Mouse (Mus musculus): ENCODE results near the gene Aplnr. TPM values are rescaled to one million over a fixed set of nuclear protein-coding genes. Genes with fewer than 3 reads are reported as not detected.

Aplnr gene
- polyA plus RNA-seq, 1 experiment from 2014 or later, result 28.0 TPM

- Histone ChIP-seq H3K4me1 (replicated peaks; ENCODE audit: control insufficient read depth, insufficient read depth) (no peaks in the 10 kb centered on the region), H3K9me3 (ENCODE audit: control insufficient read depth, low read length) (no peaks in the 10 kb centered on the region), H3K4me3 (ENCODE audit: low read depth, low read length) (no peak overlapping the region), H3K9ac (ENCODE audit: low read length) (no peak overlapping the region), H3K27me3 (ENCODE audit: control insufficient read depth, insufficient read depth, low read length) (no peaks in the 10 kb centered on the region), H3K4me2 (replicated peaks; ENCODE audit: low read depth) (no peak overlapping the region), H3K27ac (replicated peaks) (no peak overlapping the region), H3K36me3 (ENCODE audit: control insufficient read depth, insufficient read depth, low read length) (no peaks in the 10 kb centered on the region)
- DNase-seq (ENCODE audit: low spot score) (no peak), ATAC-seq (ENCODE audit: low FRiP score, low TSS enrichment) (no peak)
- WGBS, result 45% methylated on average over 2 of the region's 2 CpGs
- TF ChIP-seq EP300 (optimal IDR thresholded peaks at IDR 0.05) (no peak), CTCF (IDR thresholded peaks at IDR 0.05; ENCODE audit: low read depth) (no peak)
These were observed 4.8 kb upstream of the Aplnr start for GRCm38 (mm10) chr2:85131226-85131625.

DNA sequence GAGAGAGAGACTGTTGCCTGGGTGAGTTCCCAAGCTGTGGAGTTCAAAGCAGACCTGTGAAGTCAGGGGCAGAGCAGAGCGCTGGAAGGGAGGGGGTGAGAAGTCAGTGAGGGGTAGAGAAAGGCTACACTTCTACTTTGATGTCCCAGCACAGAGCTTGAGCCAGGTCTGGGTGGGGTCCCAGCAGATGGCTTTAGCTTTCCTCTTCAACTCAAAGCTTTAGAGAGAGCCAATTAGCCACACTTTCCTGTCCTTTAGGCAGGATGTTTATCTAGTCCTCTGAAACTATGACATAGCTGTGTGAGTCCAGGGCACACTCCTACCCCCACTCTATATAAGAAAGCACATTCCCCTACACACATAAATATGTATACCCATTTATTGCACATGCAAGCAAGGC lies 4.3 kb upstream of the Aplnr start:
- Histone ChIP-seq H3K9ac (ENCODE audit: low read length) (no peak overlapping the region), H3K36me3 (ENCODE audit: control insufficient read depth, insufficient read depth, low read length) (no peaks in the 10 kb centered on the region), H3K27me3 (ENCODE audit: control insufficient read depth, insufficient read depth, low read length) (no peaks in the 10 kb centered on the region), H3K27ac (replicated peaks) (no peak overlapping the region), H3K4me1 (replicated peaks; ENCODE audit: control insufficient read depth, insufficient read depth) (no peaks in the 10 kb centered on the region), H3K4me3 (ENCODE audit: low read depth, low read length) (no peak overlapping the region), H3K4me2 (replicated peaks; ENCODE audit: low read depth) (no peak overlapping the region), H3K9me3 (ENCODE audit: control insufficient read depth, low read length) (no peaks in the 10 kb centered on the region)
- DNase-seq (ENCODE audit: low spot score), result no peak
- 33% methylated on average over 1 of the region's 1 CpGs for WGBS
- ATAC-seq (ENCODE audit: low FRiP score, low TSS enrichment), result peak; percentile 51; the same call in 1 of the 2 replicates
- TF ChIP-seq CTCF (IDR thresholded peaks at IDR 0.05; ENCODE audit: low read depth), result no peak
- no peak for TF ChIP-seq EP300 (optimal IDR thresholded peaks at IDR 0.05)

- Histone ChIP-seq H3K4me3 (ENCODE audit: low read depth, low read length) (no peak overlapping the region), H3K36me3 (ENCODE audit: control insufficient read depth, insufficient read depth, low read length) (no peaks in the 10 kb centered on the region), H3K27ac (replicated peaks) (no peak overlapping the region), H3K9ac (ENCODE audit: low read length) (no peak overlapping the region), H3K4me1 (replicated peaks; ENCODE audit: control insufficient read depth, insufficient read depth) (no peaks in the 10 kb centered on the region), H3K27me3 (ENCODE audit: control insufficient read depth, insufficient read depth, low read length) (no peaks in the 10 kb centered on the region), H3K9me3 (ENCODE audit: control insufficient read depth, low read length) (no peaks in the 10 kb centered on the region), H3K4me2 (replicated peaks; ENCODE audit: low read depth) (no peak overlapping the region)
- TF ChIP-seq CTCF (IDR thresholded peaks at IDR 0.05; ENCODE audit: low read depth) (no peak), EP300 (optimal IDR thresholded peaks at IDR 0.05) (no peak)
- WGBS, result 34% methylated on average over 2 of the region's 2 CpGs
- no peak for ATAC-seq (ENCODE audit: low FRiP score, low TSS enrichment)
- no peak for DNase-seq (ENCODE audit: low spot score)
These were observed 3.8 kb upstream of the Aplnr start for GRCm38 (mm10) chr2:85132204-85132603.

DNA sequence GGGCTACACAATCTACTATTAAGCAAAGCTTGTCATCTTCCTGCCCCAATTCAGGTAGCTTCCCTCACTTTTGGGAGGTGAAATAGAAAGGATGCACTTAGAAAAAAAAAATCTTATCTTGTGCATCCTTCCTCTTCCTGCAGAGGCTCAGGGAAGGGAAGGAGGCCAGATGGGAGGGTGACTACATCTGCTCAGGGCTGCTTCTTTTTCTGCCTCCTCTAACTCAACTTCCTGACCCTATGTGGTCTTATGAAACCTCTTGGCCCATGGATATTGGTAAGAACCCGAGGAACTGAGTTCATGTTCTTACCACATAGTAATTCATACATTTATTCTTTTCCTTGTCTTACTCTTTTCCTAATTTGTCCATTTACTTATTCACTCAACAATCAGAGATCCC lies 926 bp upstream of the Aplnr start:
- no peak overlapping the region for H3K4me2 ChIP-seq (replicated peaks; ENCODE audit: low read depth)
- DNase-seq (ENCODE audit: low spot score) (no peak), ATAC-seq (ENCODE audit: low FRiP score, low TSS enrichment) (no peak)
- H3K27me3 ChIP-seq (ENCODE audit: control insufficient read depth, insufficient read depth, low read length), result no peaks in the 10 kb centered on the region
- H3K9me3 ChIP-seq (ENCODE audit: control insufficient read depth, low read length), result no peaks in the 10 kb centered on the region
- WGBS, result 31% methylated on average over 1 of the region's 1 CpGs
- H3K9ac ChIP-seq (ENCODE audit: low read length), result no peak overlapping the region
- H3K4me3 ChIP-seq (ENCODE audit: low read depth, low read length), result no peak overlapping the region
- H3K27ac ChIP-seq (replicated peaks), result no peak overlapping the region
- TF ChIP-seq EP300 (optimal IDR thresholded peaks at IDR 0.05), result no peak
- TF ChIP-seq CTCF (IDR thresholded peaks at IDR 0.05; ENCODE audit: low read depth), result no peak
- 0 out of 2 replicates have a peak, but pooled peaks cover 2% of the 10 kb centered on the region for H3K4me1 ChIP-seq (replicated peaks; ENCODE audit: control insufficient read depth, insufficient read depth)
- H3K36me3 ChIP-seq (ENCODE audit: control insufficient read depth, insufficient read depth, low read length), result no peaks in the 10 kb centered on the region

GRCm38 (mm10) chr2:85136831-85137520 lies 951 bp downstream of the Aplnr start:
- DNase-seq (ENCODE audit: low spot score) (no peak), ATAC-seq (ENCODE audit: low FRiP score, low TSS enrichment) (no peak)
- WGBS, result 79% methylated on average over 21 of the region's 21 CpGs
- Histone ChIP-seq H3K4me2 (replicated peaks; ENCODE audit: low read depth) (no peak overlapping the region), H3K27me3 (ENCODE audit: control insufficient read depth, insufficient read depth, low read length) (no peaks in the 10 kb centered on the region), H3K4me1 (replicated peaks; ENCODE audit: control insufficient read depth, insufficient read depth) (0 out of 2 replicates have a peak, but pooled peaks cover 2% of the 10 kb centered on the region), H3K36me3 (ENCODE audit: control insufficient read depth, insufficient read depth, low read length) (no peaks in the 10 kb centered on the region), H3K27ac (replicated peaks) (0 out of 2 replicates have a peak overlapping the region, but pooled peaks have one; percentile 40), H3K4me3 (ENCODE audit: low read depth, low read length) (peak overlapping the region; percentile 25), H3K9ac (ENCODE audit: low read length) (no peak overlapping the region), H3K9me3 (ENCODE audit: control insufficient read depth, low read length) (no peaks in the 10 kb centered on the region)
- TF ChIP-seq EP300 (optimal IDR thresholded peaks at IDR 0.05) (no peak), CTCF (IDR thresholded peaks at IDR 0.05; ENCODE audit: low read depth) (no peak)

DNA sequence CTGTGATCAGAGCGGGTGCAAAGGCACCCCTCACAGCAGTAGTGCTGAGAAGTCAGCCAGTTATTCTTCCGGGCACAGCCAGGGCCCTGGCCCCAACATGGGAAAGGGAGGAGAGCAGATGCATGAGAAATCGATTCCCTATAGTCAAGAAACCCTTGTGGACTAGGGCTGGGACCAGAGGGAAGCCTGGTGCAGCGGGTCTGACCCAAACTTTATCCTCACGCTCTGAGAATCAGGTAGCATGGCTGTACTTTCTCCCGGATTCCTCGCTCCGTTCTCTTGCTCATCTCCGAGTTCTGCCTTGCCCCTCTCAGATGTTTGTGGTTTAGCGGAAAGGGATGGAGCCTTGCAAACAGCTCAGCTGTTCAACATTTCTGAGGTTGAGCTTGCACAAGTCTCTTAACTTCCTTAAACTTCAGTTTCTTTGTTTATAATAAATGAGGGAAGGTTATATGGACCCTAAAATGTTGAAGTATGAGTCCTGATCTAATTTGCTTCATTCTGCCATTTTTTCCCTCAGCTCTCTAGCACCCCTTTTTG lies 1.6 kb downstream of the Aplnr start:
- WGBS, result 50% methylated on average over 10 of the region's 10 CpGs
- no peak overlapping the region for H3K9ac ChIP-seq (ENCODE audit: low read length)

More for the DNA sequence above, 1.6 kb downstream of the Aplnr start:
- Histone ChIP-seq H3K4me2 (replicated peaks; ENCODE audit: low read depth) (no peak overlapping the region), H3K27ac (replicated peaks) (0 out of 2 replicates have a peak overlapping the region, but pooled peaks have one; percentile 40), H3K9me3 (ENCODE audit: control insufficient read depth, low read length) (no peaks in the 10 kb centered on the region), H3K4me3 (ENCODE audit: low read depth, low read length) (peak overlapping the region; percentile 25), H3K36me3 (ENCODE audit: control insufficient read depth, insufficient read depth, low read length) (no peaks in the 10 kb centered on the region), H3K4me1 (replicated peaks; ENCODE audit: control insufficient read depth, insufficient read depth) (0 out of 2 replicates have a peak, but pooled peaks cover 2% of the 10 kb centered on the region), H3K27me3 (ENCODE audit: control insufficient read depth, insufficient read depth, low read length) (no peaks in the 10 kb centered on the region)
- TF ChIP-seq EP300 (optimal IDR thresholded peaks at IDR 0.05) (no peak), CTCF (IDR thresholded peaks at IDR 0.05; ENCODE audit: low read depth) (no peak)
- ATAC-seq (ENCODE audit: low FRiP score, low TSS enrichment), result no peak
- DNase-seq (ENCODE audit: low spot score), result no peak

All from stomach, postnatal 0 days (tissue).